Mouse (Mus musculus) CH12.LX (cell line): ENCODE measurements around the gene Slc44a1. TPM values are rescaled to one million over a fixed set of nuclear protein-coding genes. Genes with fewer than 3 reads are reported as not detected.
A peak's percentile ranks its signal among the peaks of the same experiment; 100 is the strongest.

Experiments
- DNase-seq: peaks from one replicate; pipeline ENCODE4 v3.0.0-alpha.2; 2013; ENCODE audit errors: extremely low read depth
- H3K27ac ChIP-seq: 2 replicates; pipeline ENCODE4 v1.5.1; 2012; ENCODE audit warnings: low read depth, mild to moderate bottlenecking, control low read depth, moderate library complexity; ENCODE audit not compliant: insufficient read depth
- H3K27me3 ChIP-seq: replicated peaks from 2 replicates; pipeline ENCODE3; 2012; ENCODE audit warnings: inconsistent platforms
- H3K36me3 ChIP-seq, 2 experiments: replicated peaks in 1 of 2; 2 replicates each; pipeline versions ENCODE3 to v1.6.1; 2012; ENCODE audit warnings: inconsistent platforms in 1 of 2, low read length in 1 of 2, mild to moderate bottlenecking in 1 of 2, mixed read lengths in 1 of 2, moderate library complexity in 1 of 2; ENCODE audit not compliant: control insufficient read depth in 1 of 2, insufficient read depth in 1 of 2
- H3K4me1 ChIP-seq, 2 experiments: 2 replicates each; pipeline ENCODE4 v1.6.1; 2012; ENCODE audit warnings: inconsistent platforms in 1 of 2, moderate library complexity in 1 of 2; ENCODE audit not compliant: insufficient read depth in 2 of 2, control insufficient read depth in 1 of 2
- H3K4me2 ChIP-seq: 2 replicates; pipeline ENCODE4 v1.6.1; 2012; ENCODE audit warnings: low read depth, mild to moderate bottlenecking, control low read depth; ENCODE audit not compliant: poor library complexity, insufficient read depth, severe bottlenecking
- H3K4me3 ChIP-seq, 3 experiments: fragments of 150-350 bp in 1 of 3; sonication (generic) in 1 of 3; replicated peaks in 1 of 3; 2 replicates each; pipeline versions ENCODE3 to v1.5.1; 2011 to 2012; ENCODE audit warnings: low read depth in 2 of 3, low read length in 2 of 3, mild to moderate bottlenecking in 2 of 3, moderate library complexity in 2 of 3, control low read depth in 1 of 3, improper control_type of control experiment in 1 of 3, inconsistent platforms in 1 of 3, mixed read lengths in 1 of 3; ENCODE audit not compliant: poor library complexity in 1 of 3
- H3K79me2 ChIP-seq: replicated peaks from 2 replicates; pipeline ENCODE4 v1.6.1; 2012; ENCODE audit warnings: mild to moderate bottlenecking, moderate library complexity; ENCODE audit not compliant: control insufficient read depth, poor library complexity, insufficient read depth, severe bottlenecking; ENCODE audit errors: extremely low read depth
- H3K9ac ChIP-seq: 2 replicates; pipeline ENCODE4 v1.6.1; 2012; ENCODE audit warnings: low read depth, mild to moderate bottlenecking, control low read depth, moderate library complexity; ENCODE audit not compliant: insufficient read depth
- H3K9me3 ChIP-seq: replicated peaks from 2 replicates; pipeline ENCODE3; 2012; ENCODE audit warnings: low read length, inconsistent platforms, mixed read lengths
- CTCF ChIP-seq, 2 experiments: IDR thresholded peaks in 1 of 2; conservative IDR thresholded peaks in 1 of 2; 2 replicates each; pipeline ENCODE4 v1.5.1; 2011 to 2012; ENCODE audit warnings: low read depth in 2 of 2, low read length in 2 of 2, improper control_type of control experiment in 1 of 2, inconsistent platforms in 1 of 2, mild to moderate bottlenecking in 1 of 2, moderate library complexity in 1 of 2
- E2F4 ChIP-seq: IDR thresholded peaks from 2 replicates; pipeline ENCODE4 v1.6.1; 2011; ENCODE audit warnings: low read depth, low read length, improper control_type of control experiment; ENCODE audit not compliant: insufficient replicate concordance
- ELF1 ChIP-seq: IDR thresholded peaks from 2 replicates; pipeline ENCODE4 v1.6.1; 2014; ENCODE audit warnings: low read depth, mild to moderate bottlenecking, inconsistent platforms, low read length, improper control_type of control experiment
- EP300 ChIP-seq: IDR thresholded peaks from 2 replicates; pipeline ENCODE4 v1.6.1; 2011; ENCODE audit warnings: low read length, improper control_type of control experiment
- ETS1 ChIP-seq: conservative IDR thresholded peaks from 2 replicates; pipeline ENCODE4 v1.6.1; 2012; ENCODE audit warnings: low read depth, mild to moderate bottlenecking, inconsistent platforms, low read length, improper control_type of control experiment, moderate library complexity
- GABPA ChIP-seq: IDR thresholded peaks from 2 replicates; pipeline ENCODE4 v1.6.1; 2012; ENCODE audit warnings: low read depth, low read length, improper control_type of control experiment, inconsistent platforms; ENCODE audit not compliant: insufficient replicate concordance
- HCFC1 ChIP-seq: IDR thresholded peaks from 2 replicates; pipeline ENCODE4 v1.6.1; 2012; ENCODE audit warnings: low read depth, mild to moderate bottlenecking, inconsistent platforms, low read length, improper control_type of control experiment
- IRF4 ChIP-seq: IDR thresholded peaks from 2 replicates; pipeline ENCODE4 v1.6.1; 2014; ENCODE audit warnings: low read depth, mild to moderate bottlenecking, inconsistent platforms, low read length, improper control_type of control experiment
- JUND ChIP-seq: conservative IDR thresholded peaks from 2 replicates; pipeline ENCODE4 v1.6.1; 2011; ENCODE audit warnings: low read depth, low read length, improper control_type of control experiment
- KAT2A ChIP-seq: IDR thresholded peaks from 2 replicates; pipeline ENCODE4 v1.6.1; 2012; ENCODE audit warnings: low read length, improper control_type of control experiment, inconsistent platforms; ENCODE audit not compliant: insufficient replicate concordance
- MAX ChIP-seq: IDR thresholded peaks from 2 replicates; pipeline ENCODE4 v1.6.1; 2011; ENCODE audit warnings: low read length, improper control_type of control experiment
- MAZ ChIP-seq: IDR thresholded peaks from 2 replicates; pipeline ENCODE4 v1.6.1; 2012; ENCODE audit warnings: low read depth, mild to moderate bottlenecking, inconsistent platforms, low read length, improper control_type of control experiment, moderate library complexity
- MEF2A ChIP-seq: IDR thresholded peaks from 2 replicates; pipeline ENCODE4 v1.6.1; 2014; ENCODE audit warnings: low read depth, mild to moderate bottlenecking, inconsistent platforms, low read length, improper control_type of control experiment, borderline replicate concordance
- MXI1 ChIP-seq: IDR thresholded peaks from 2 replicates; pipeline ENCODE4 v1.6.1; 2011; ENCODE audit warnings: mild to moderate bottlenecking, low read depth, low read length, improper control_type of control experiment
- MYC ChIP-seq: IDR thresholded peaks from 2 replicates; pipeline ENCODE4 v1.6.1; 2011; ENCODE audit warnings: low read depth, mild to moderate bottlenecking, improper control_type of control experiment, low read length
- NELFE ChIP-seq: IDR thresholded peaks from 2 replicates; pipeline ENCODE4 v1.6.1; 2011; ENCODE audit warnings: low read depth, low read length, improper control_type of control experiment
- POLR2AphosphoS2 ChIP-seq: IDR thresholded peaks from 2 replicates; pipeline ENCODE4 v1.6.1; 2011; ENCODE audit warnings: low read depth, low read length, improper control_type of control experiment
- RAD21 ChIP-seq: IDR thresholded peaks from 2 replicates; pipeline ENCODE4 v1.6.1; 2011; ENCODE audit warnings: low read depth, mild to moderate bottlenecking, low read length, improper control_type of control experiment, moderate library complexity
- SIN3A ChIP-seq: IDR thresholded peaks from 2 replicates; pipeline ENCODE4 v1.6.1; 2012; ENCODE audit warnings: low read length, improper control_type of control experiment, inconsistent platforms
- SMC3 ChIP-seq: IDR thresholded peaks from 2 replicates; pipeline ENCODE4 v1.6.1; 2011; ENCODE audit warnings: low read depth, low read length, improper control_type of control experiment
- USF1 ChIP-seq: IDR thresholded peaks from 2 replicates; pipeline ENCODE4 v1.6.1; 2014; ENCODE audit warnings: low read depth, mild to moderate bottlenecking, inconsistent platforms, low read length, improper control_type of control experiment
- ZKSCAN1 ChIP-seq: IDR thresholded peaks from 2 replicates; pipeline ENCODE4 v1.6.1; 2012; ENCODE audit warnings: low read depth, inconsistent platforms, low read length, improper control_type of control experiment, borderline replicate concordance
- dilution Hi-C: fragments of 300-500 bp; cut with MboI; formaldehyde crosslinking; loops from 2 replicates; pipeline ENCODE4 v1.14.3; 2020; ENCODE audit warnings: low sequenced_read_pairs; ENCODE audit not compliant: extremely low pct_unique_long_range_greater_than_20kb, extremely low pct_ligation_motif_present
- in situ Hi-C: fragments of 300-500 bp; cut with MboI; formaldehyde crosslinking; loops from 3 replicates; pipeline ENCODE4 v1.14.3; 2019; ENCODE audit warnings: low sequenced_read_pairs, low pct_ligation_motif_present, low pct_unique_long_range_greater_than_20kb, mixed read lengths
- polyA plus RNA-seq: library from polyadenylated mRNA; unstranded; fragments of >175 nt; gene quantifications from 2 replicates; pipeline ENCODE4 v1.2.1, GENCODE M21; 2012; ENCODE audit warnings: low read depth; ENCODE audit not compliant: insufficient read length
- total RNA-seq, 2 experiments: library from RNA; depleted of rRNA; stranded (reverse); fragments of 300-350 nt in 1 of 2; fragments of >200 nt in 1 of 2; gene quantifications; 2 replicates each; pipeline ENCODE4 v1.2.3; 2012 to 2014

The Slc44a1 gene
- total and polyA plus RNA-seq, 3 experiments: 5.4 to 9.3 (median 6.6) TPM

- no peaks in the 10 kb centered on the region for H3K9me3 ChIP-seq
- H3K36me3 ChIP-seq: peaks cover 0 to 20% of the 10 kb centered on the region in 2 experiments
- H3K4me2 ChIP-seq: no peak overlapping the region
- H3K4me3 ChIP-seq: no peak overlapping the region
- H3K79me2 ChIP-seq: no peaks in the 10 kb centered on the region
- in situ Hi-C loops (no loop called here), dilution Hi-C loops (no loop called here)
- no peak overlapping the region for H3K27ac ChIP-seq
- no peaks in the 10 kb centered on the region for H3K4me1 ChIP-seq
- no peak overlapping the region for H3K9ac ChIP-seq
- no peak for DNase-seq
- no peak for TF ChIP-seq POLR2AphosphoS2
- TF ChIP-seq HCFC1: no peak
- TF ChIP-seq NELFE: no peak
- TF ChIP-seq E2F4: no peak
- TF ChIP-seq MEF2A: no peak
- no peak for TF ChIP-seq ZKSCAN1
- TF ChIP-seq KAT2A: no peak
- TF ChIP-seq MYC: no peak
- no peak for TF ChIP-seq GABPA
- no peaks in the 10 kb centered on the region for H3K27me3 ChIP-seq
These were observed 107.2 kb downstream of the Slc44a1 start for GRCm38 (mm10) chr4:53547381-53547780.

DNA sequence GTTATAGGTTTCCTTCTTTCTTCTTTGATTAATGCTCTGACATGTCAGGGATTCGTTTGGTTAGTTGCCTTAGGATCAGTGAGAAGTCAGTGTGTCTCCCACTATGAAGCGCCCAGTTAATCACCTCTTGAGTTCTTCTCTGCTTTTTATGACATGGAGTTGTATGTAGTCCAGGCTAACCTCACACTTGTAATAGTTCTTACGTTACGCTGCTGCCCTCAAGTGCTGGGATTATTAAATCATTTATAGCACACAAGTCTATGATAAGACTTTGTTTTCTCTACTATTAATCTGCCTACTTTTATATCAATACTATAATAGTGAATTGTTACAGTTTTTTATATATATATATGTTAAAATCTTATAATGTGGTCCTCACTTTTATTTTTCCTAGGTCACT is 109.2 kb downstream of the Slc44a1 start:
- no peak overlapping the region for H3K27ac ChIP-seq
- no peak overlapping the region for H3K4me3 ChIP-seq
- H3K4me1 ChIP-seq: no peaks in the 10 kb centered on the region
- no peaks in the 10 kb centered on the region for H3K9me3 ChIP-seq
- H3K27me3 ChIP-seq: no peaks in the 10 kb centered on the region
- H3K9ac ChIP-seq: no peak overlapping the region
- H3K36me3 ChIP-seq: peaks cover 0 to 21% of the 10 kb centered on the region in 2 experiments
- no peak for DNase-seq
- H3K4me2 ChIP-seq: no peak overlapping the region
- in situ Hi-C loops (no loop called here), dilution Hi-C loops (no loop called here)
- TF ChIP-seq RAD21 (peak; percentile 69), SIN3A (no peak), CTCF (conservative IDR thresholded peaks at IDR 0.05 in 1 of 2, IDR thresholded peaks at IDR 0.05 in 1 of 2; ENCODE audit: low read depth in 2 of 2, low read length in 2 of 2) (peak in 1 of 2 experiments; percentile 57; a peak in 2 of 4 replicates), SMC3 (peak; percentile 53)
- no peaks in the 10 kb centered on the region for H3K79me2 ChIP-seq

DNA sequence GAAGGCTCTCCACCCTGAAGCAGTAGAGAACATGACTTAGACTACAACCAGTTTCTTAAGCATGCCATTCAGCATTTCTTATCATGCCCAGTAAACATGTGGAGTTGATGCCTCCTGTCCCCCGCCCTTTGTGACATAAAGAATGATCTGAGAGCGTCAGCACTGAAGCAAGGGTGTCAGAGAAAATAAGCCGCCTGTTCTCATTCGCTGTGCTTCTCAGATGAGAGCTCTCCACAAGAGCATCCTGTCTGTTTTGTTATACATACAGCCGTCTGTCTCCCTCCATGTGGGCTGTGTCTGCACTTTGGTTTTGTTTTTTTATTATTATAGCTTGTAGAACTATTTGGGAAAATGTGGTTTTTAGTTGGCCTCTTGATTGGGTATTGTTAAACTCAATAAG is 124.4 kb downstream of the Slc44a1 start:
- Histone ChIP-seq H3K4me1 (peaks cover 0 to 10% of the 10 kb centered on the region in 2 experiments; a peak in 2 of 4 replicates), H3K27ac (no peak overlapping the region), H3K36me3 (peaks cover 0 to 5% of the 10 kb centered on the region in 2 experiments), H3K9me3 (no peaks in the 10 kb centered on the region), H3K27me3 (no peaks in the 10 kb centered on the region), H3K4me3 (no peak overlapping the region), H3K9ac (no peak overlapping the region), H3K79me2 (no peaks in the 10 kb centered on the region), H3K4me2 (no peak overlapping the region)
- in situ Hi-C loops: no loop called here
- TF ChIP-seq MYC (no peak), MEF2A (no peak), MAX (no peak), KAT2A (no peak), MAZ (no peak), ETS1 (no peak), USF1 (no peak), CTCF (conservative IDR thresholded peaks at IDR 0.05 in 1 of 2, IDR thresholded peaks at IDR 0.05 in 1 of 2; ENCODE audit: low read depth in 2 of 2, low read length in 2 of 2) (no peak), JUND (no peak), MXI1 (no peak), IRF4 (no peak), HCFC1 (no peak), ELF1 (no peak), EP300 (no peak), POLR2AphosphoS2 (no peak)
- no peak for DNase-seq
- dilution Hi-C loops: no loop called here
